Mouse (Mus musculus): ENCODE measurements at regions not wholly inside any gene's neighbourhood (a gene's known extent, or its start where the extent isn't known, plus 50 kb on each side); places are given as distances from the start of the nearest gene placed in this dataset.

DNA sequence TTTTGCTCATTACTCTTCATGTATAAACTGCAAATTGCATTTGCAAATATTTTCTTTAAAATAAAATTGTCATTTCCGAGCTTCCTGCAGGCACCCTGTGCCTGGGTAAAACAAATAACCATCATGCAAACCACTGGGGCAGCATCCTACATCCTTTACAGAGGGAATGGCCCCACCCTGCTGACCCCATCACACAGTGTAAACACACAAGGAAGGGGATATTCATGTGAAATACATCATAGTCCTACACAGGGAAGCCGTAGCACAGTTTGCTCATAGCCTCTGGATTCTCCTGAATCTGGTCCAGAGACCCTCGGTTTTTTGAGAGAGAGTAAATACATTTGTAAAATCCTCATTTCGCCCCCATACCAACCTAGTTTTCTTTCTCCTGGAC lies 138.2 kb downstream of the Dhx15 start:
- WGBS, result 54% methylated on average over 4 of the region's 4 CpGs
- H3K4me2 ChIP-seq (replicated peaks; ENCODE audit: low read depth, low read length), result no peak overlapping the region
- no peaks in the 10 kb centered on the region for H3K27me3 ChIP-seq (ENCODE audit: insufficient read depth, low read length)
- H3K4me3 ChIP-seq (ENCODE audit: low read length), result no peak overlapping the region
- H3K9me3 ChIP-seq (ENCODE audit: low read length), result no peaks in the 10 kb centered on the region
- H3K36me3 ChIP-seq (ENCODE audit: insufficient read depth, low read length), result no peaks in the 10 kb centered on the region
- ATAC-seq (ENCODE audit: low FRiP score, low TSS enrichment), result no peak
- no peaks in the 10 kb centered on the region for H3K4me1 ChIP-seq (ENCODE audit: insufficient read depth, low read length)
- no peak overlapping the region for H3K9ac ChIP-seq (replicated peaks; ENCODE audit: low read length)
- no peak overlapping the region for H3K27ac ChIP-seq (ENCODE audit: low read length)

DNA sequence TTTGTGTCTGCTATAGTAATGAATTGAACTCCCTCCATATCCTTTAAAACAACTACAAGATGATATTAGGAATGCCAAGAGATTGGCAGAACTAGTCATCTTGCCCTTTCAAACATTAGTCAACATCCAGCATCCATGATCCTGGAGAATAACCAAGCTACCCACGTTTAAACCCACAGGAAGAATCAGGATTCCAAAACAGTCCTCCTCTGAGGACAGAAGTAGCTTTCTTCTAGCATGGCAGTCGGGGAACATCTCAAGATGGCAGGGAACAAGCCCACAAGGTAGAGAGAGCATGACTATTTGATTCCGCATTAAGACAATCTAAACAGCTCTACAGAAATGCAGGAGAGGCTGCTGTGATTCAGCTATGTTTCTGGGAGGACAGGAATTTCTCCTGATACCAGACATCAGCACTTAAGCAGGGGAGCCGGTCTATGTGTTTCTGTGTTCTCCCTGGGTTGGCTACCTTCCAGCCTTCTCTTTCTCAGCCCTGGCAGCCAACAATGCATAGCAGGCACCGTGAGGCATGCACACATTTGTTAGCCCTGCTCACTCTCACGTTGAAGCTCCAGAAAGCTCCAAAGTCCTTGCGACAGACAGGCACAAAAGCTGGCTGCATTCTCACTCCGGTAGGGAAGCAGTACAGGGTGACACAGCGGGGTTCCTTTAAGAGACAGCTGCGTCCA lies 138.8 kb downstream of the Dhx15 start:
- Histone ChIP-seq H3K4me3 (ENCODE audit: low read length) (no peak overlapping the region), H3K27ac (ENCODE audit: low read length) (no peak overlapping the region), H3K4me1 (ENCODE audit: insufficient read depth, low read length) (no peaks in the 10 kb centered on the region), H3K9ac (replicated peaks; ENCODE audit: low read length) (no peak overlapping the region), H3K27me3 (ENCODE audit: insufficient read depth, low read length) (no peaks in the 10 kb centered on the region), H3K36me3 (ENCODE audit: insufficient read depth, low read length) (no peaks in the 10 kb centered on the region), H3K9me3 (ENCODE audit: low read length) (no peaks in the 10 kb centered on the region), H3K4me2 (replicated peaks; ENCODE audit: low read depth, low read length) (no peak overlapping the region)
- ATAC-seq (ENCODE audit: low FRiP score, low TSS enrichment), result 0 out of 2 replicates have a peak, but pooled peaks have one; percentile 12
- WGBS, result 50% methylated on average over 10 of the region's 10 CpGs

DNA sequence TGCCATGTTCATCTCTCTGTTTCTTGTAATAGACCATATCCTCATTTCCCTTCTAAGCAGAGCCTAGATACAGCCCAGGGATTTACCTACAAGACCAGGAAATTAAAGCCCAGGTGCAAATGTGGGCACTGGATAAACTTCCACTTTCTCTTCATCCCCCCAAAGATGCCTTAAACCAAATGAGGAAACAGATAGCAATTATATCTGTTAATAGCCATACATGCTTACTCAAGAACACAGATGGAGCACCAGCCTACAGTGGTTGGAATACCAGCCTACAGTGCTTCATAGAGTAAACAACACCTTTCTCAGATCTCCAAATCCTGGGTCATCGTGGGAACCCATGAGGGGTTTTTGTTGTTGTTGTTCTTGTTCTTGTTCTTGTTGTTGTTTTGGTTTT lies 141.5 kb downstream of the Dhx15 start:
- no peak overlapping the region for H3K27ac ChIP-seq (ENCODE audit: low read length)
- no peaks in the 10 kb centered on the region for H3K4me1 ChIP-seq (ENCODE audit: insufficient read depth, low read length)
- H3K4me3 ChIP-seq (ENCODE audit: low read length), result no peak overlapping the region
- H3K9me3 ChIP-seq (ENCODE audit: low read length), result no peaks in the 10 kb centered on the region
- no peaks in the 10 kb centered on the region for H3K36me3 ChIP-seq (ENCODE audit: insufficient read depth, low read length)
- no peak for ATAC-seq (ENCODE audit: low FRiP score, low TSS enrichment)
- H3K27me3 ChIP-seq (ENCODE audit: insufficient read depth, low read length), result no peaks in the 10 kb centered on the region
- H3K4me2 ChIP-seq (replicated peaks; ENCODE audit: low read depth, low read length), result no peak overlapping the region
- no peak overlapping the region for H3K9ac ChIP-seq (replicated peaks; ENCODE audit: low read length)
- WGBS, result 83% methylated on average over 1 of the region's 1 CpGs

DNA sequence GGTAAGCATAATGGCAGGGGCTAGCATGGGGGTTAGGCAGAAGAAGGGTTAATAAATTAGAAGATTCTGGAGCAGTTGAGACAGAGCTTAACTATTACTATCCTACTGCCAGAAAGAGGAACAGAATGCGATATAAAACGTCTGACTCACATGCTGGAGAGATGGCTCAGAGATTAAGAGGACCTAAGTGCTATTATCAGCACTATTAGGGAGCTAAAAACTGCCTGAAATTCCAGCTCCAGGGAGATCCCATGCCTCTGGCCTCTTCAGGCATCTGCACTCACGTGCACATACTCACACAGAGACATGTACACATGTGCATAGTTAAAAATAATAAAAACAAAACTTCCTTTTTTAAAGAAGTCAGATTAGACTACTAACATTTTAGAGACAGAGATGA lies 143.6 kb downstream of the Dhx15 start:
- Histone ChIP-seq H3K36me3 (ENCODE audit: insufficient read depth, low read length) (no peaks in the 10 kb centered on the region), H3K27me3 (ENCODE audit: insufficient read depth, low read length) (no peaks in the 10 kb centered on the region), H3K4me3 (ENCODE audit: low read length) (no peak overlapping the region), H3K27ac (ENCODE audit: low read length) (no peak overlapping the region), H3K9ac (replicated peaks; ENCODE audit: low read length) (no peak overlapping the region), H3K9me3 (ENCODE audit: low read length) (no peaks in the 10 kb centered on the region), H3K4me2 (replicated peaks; ENCODE audit: low read depth, low read length) (no peak overlapping the region), H3K4me1 (ENCODE audit: insufficient read depth, low read length) (no peaks in the 10 kb centered on the region)
- no peak for ATAC-seq (ENCODE audit: low FRiP score, low TSS enrichment)
- 55% methylated on average over 3 of the region's 3 CpGs for WGBS

DNA sequence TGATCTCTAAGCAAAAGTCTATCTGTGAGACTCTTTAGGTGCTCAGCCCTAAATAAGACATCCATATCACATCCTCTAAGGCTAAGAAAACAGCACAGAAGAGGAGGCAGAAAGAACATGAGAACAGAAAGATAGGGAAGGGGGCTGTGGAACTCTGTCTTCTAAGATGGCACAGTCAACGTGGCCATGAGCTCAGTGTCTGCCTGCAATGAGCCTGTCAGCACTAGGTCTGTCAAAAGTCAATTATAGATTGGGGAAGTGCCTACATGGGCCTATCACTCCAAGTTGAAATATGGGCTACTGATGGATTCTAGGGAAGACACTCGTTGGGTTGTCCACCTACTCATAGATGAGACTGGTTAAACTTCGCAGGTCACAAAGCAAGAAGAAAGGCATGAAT lies 146.2 kb downstream of the Dhx15 start:
- Histone ChIP-seq H3K27ac (ENCODE audit: low read length) (no peak overlapping the region), H3K9me3 (ENCODE audit: low read length) (no peaks in the 10 kb centered on the region), H3K9ac (replicated peaks; ENCODE audit: low read length) (no peak overlapping the region), H3K4me3 (ENCODE audit: low read length) (no peak overlapping the region), H3K4me1 (ENCODE audit: insufficient read depth, low read length) (no peaks in the 10 kb centered on the region), H3K36me3 (ENCODE audit: insufficient read depth, low read length) (no peaks in the 10 kb centered on the region), H3K27me3 (ENCODE audit: insufficient read depth, low read length) (no peaks in the 10 kb centered on the region), H3K4me2 (replicated peaks; ENCODE audit: low read depth, low read length) (no peak overlapping the region)
- 87% methylated on average over 3 of the region's 3 CpGs for WGBS
- ATAC-seq (ENCODE audit: low FRiP score, low TSS enrichment), result no peak

DNA sequence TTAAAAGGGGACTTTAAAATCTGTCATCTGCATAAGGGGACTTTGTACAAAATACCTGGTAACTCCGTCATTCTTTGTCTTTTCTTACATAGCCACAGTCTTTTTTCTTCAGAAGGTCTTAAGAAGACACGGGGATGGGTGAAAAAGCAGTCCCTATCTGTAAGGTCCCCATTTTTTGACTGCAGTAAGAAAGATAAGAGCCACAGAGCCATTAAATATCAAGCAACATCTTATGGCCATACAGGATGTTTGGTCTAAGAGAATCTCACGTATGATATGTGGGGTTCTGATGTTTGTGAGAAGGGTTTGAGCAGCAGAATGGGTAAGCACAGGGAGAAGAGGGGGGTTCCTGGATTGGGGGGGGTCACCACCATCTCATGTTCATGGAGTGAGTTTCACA lies 148.9 kb downstream of the Dhx15 start:
- H3K4me3 ChIP-seq (ENCODE audit: low read length), result no peak overlapping the region
- H3K36me3 ChIP-seq (ENCODE audit: insufficient read depth, low read length), result no peaks in the 10 kb centered on the region
- no peak for ATAC-seq (ENCODE audit: low FRiP score, low TSS enrichment)
- H3K27ac ChIP-seq (ENCODE audit: low read length), result no peak overlapping the region
- WGBS, result 88% methylated on average over 3 of the region's 3 CpGs
- no peaks in the 10 kb centered on the region for H3K27me3 ChIP-seq (ENCODE audit: insufficient read depth, low read length)
- no peak overlapping the region for H3K4me2 ChIP-seq (replicated peaks; ENCODE audit: low read depth, low read length)
- no peaks in the 10 kb centered on the region for H3K9me3 ChIP-seq (ENCODE audit: low read length)
- no peaks in the 10 kb centered on the region for H3K4me1 ChIP-seq (ENCODE audit: insufficient read depth, low read length)
- H3K9ac ChIP-seq (replicated peaks; ENCODE audit: low read length), result no peak overlapping the region

DNA sequence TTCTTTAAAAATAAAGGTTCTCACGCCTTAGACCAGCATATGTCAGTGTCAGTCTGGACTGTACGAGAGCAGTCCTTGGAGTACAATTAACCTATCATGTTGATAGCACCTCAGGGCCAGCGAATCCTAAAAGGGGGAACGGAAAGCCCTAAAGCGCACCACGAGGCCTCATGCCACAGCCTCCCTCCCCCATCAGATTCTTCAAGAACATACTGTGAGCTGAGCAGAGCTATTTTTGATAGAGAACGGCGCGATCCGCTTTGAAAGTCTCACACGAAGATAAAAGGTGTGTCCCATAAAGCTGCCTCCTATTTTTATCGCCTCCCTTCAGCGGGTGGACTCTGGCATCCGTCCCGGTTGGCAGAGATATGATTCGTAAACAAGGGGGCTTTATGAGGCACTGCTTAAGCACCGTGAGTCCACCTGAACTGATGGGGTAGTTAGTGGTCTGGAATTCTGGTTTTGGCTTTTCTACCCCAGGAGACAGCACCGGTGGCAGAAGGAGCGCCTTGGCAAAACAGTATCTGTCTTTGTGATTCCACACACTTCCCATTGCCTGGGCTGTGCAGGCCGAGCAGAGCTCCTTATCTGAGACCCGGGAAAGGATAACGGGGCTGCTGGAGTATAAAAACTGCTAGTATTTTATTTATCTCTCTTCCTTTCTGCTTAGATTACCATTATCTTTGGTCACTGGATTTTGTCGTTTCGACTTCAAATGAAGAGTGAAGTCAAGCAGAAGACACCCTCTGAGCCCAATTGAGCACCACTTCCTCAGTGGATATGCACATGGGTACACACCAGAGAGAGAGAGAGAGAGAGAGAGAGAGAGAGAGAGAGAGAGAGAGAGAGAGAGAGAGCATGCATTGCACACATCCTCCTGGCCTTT lies 149.6 kb downstream of the Dhx15 start:
- Histone ChIP-seq H3K4me2 (replicated peaks; ENCODE audit: low read depth, low read length) (no peak overlapping the region), H3K27ac (ENCODE audit: low read length) (no peak overlapping the region), H3K9ac (replicated peaks; ENCODE audit: low read length) (no peak overlapping the region), H3K4me3 (ENCODE audit: low read length) (no peak overlapping the region), H3K4me1 (ENCODE audit: insufficient read depth, low read length) (no peaks in the 10 kb centered on the region), H3K27me3 (ENCODE audit: insufficient read depth, low read length) (no peaks in the 10 kb centered on the region), H3K9me3 (ENCODE audit: low read length) (no peaks in the 10 kb centered on the region), H3K36me3 (ENCODE audit: insufficient read depth, low read length) (no peaks in the 10 kb centered on the region)
- no peak for ATAC-seq (ENCODE audit: low FRiP score, low TSS enrichment)
- 62% methylated on average over 24 of the region's 24 CpGs for WGBS

DNA sequence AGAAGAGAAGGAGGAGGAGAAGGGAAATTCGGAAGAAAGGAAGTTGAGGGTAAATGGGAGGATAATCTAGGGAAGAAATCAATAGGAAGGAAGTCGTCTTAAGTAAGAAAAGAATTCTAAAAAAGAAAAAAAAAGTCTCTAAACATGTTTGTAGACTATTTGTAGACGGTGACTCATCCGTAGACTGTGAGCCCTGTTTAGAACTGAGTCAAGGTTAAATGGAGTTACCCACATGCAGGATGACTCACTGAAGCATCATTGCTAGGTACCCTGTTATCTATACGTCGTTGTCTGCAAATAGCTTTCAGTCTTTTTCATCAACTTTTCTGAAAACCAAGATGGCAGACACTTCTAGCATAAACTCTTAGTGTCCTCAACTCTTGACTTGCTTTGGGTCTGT lies 155.0 kb downstream of the Dhx15 start:
- Histone ChIP-seq H3K4me2 (replicated peaks; ENCODE audit: low read depth, low read length) (no peak overlapping the region), H3K4me3 (ENCODE audit: low read length) (no peak overlapping the region), H3K27ac (ENCODE audit: low read length) (no peak overlapping the region), H3K36me3 (ENCODE audit: insufficient read depth, low read length) (no peaks in the 10 kb centered on the region), H3K9me3 (ENCODE audit: low read length) (no peaks in the 10 kb centered on the region), H3K27me3 (ENCODE audit: insufficient read depth, low read length) (no peaks in the 10 kb centered on the region), H3K9ac (replicated peaks; ENCODE audit: low read length) (no peak overlapping the region), H3K4me1 (ENCODE audit: insufficient read depth, low read length) (no peaks in the 10 kb centered on the region)
- 80% methylated on average over 6 of the region's 6 CpGs for WGBS
- ATAC-seq (ENCODE audit: low FRiP score, low TSS enrichment), result no peak

DNA sequence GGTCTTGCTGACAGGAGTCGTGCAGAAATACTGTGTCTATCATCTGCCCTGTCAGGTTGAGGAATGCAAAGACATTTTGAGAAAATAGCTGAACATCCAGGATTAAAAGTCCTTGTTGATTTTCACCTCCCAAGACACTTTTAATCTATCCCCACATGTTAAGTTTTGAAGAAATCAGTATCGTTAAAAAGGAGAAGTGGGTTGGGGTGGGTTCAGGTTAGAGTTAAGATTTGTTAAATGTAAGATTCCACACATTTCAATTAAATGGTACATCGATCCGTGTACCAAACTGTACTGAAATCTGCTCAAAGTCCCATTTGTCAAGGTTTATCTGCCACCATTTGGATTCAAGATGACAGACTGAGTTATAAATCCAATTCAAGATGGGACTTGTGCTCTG lies 162.8 kb downstream of the Dhx15 start:
- H3K9me3 ChIP-seq (ENCODE audit: low read length), result no peaks in the 10 kb centered on the region
- no peak overlapping the region for H3K4me2 ChIP-seq (replicated peaks; ENCODE audit: low read depth, low read length)
- H3K4me3 ChIP-seq (ENCODE audit: low read length), result no peak overlapping the region
- no peak overlapping the region for H3K9ac ChIP-seq (replicated peaks; ENCODE audit: low read length)
- no peaks in the 10 kb centered on the region for H3K27me3 ChIP-seq (ENCODE audit: insufficient read depth, low read length)
- 90% methylated on average over 4 of the region's 4 CpGs for WGBS
- H3K27ac ChIP-seq (ENCODE audit: low read length), result no peak overlapping the region
- no peak for ATAC-seq (ENCODE audit: low FRiP score, low TSS enrichment)
- H3K36me3 ChIP-seq (ENCODE audit: insufficient read depth, low read length), result no peaks in the 10 kb centered on the region
- no peaks in the 10 kb centered on the region for H3K4me1 ChIP-seq (ENCODE audit: insufficient read depth, low read length)

DNA sequence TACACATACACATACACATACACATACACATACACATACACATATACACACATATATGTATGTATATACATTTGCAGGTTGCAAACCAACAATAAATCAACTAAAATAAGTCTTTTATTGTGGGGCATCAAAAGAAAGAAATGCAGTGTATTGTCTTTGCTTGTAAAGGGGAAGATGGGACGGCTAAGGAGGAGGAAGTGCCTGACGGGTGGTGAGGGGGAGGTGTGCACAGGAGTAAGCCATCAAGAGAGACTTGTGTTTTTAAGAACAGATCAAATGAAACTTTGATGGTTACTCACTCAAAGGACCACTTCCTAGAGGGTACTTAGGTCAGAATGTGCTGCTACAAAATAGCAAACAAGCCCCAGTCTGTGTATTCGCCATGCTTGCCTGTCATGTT lies 164.2 kb downstream of the Dhx15 start:
- no peak for ATAC-seq (ENCODE audit: low FRiP score, low TSS enrichment)
- Histone ChIP-seq H3K27ac (ENCODE audit: low read length) (no peak overlapping the region), H3K4me3 (ENCODE audit: low read length) (no peak overlapping the region), H3K36me3 (ENCODE audit: insufficient read depth, low read length) (no peaks in the 10 kb centered on the region), H3K27me3 (ENCODE audit: insufficient read depth, low read length) (no peaks in the 10 kb centered on the region), H3K4me2 (replicated peaks; ENCODE audit: low read depth, low read length) (no peak overlapping the region), H3K9me3 (ENCODE audit: low read length) (no peaks in the 10 kb centered on the region), H3K4me1 (ENCODE audit: insufficient read depth, low read length) (no peaks in the 10 kb centered on the region), H3K9ac (replicated peaks; ENCODE audit: low read length) (no peak overlapping the region)
- 53% methylated on average over 3 of the region's 3 CpGs for WGBS

All from kidney, embryonic 16.5 days (tissue).